Mouse (Mus musculus) skeletal muscle tissue, adult 2 months (tissue): ENCODE measurements around the gene Ccdc18.
A peak's percentile ranks its signal among the peaks of the same experiment; 100 is the strongest.
"Not testable (repeated sequence)": the region's sequence is repeated elsewhere in the genome, so short reads cannot be mapped to it uniquely, and the experiment has no call there.

ENCODE experiments used
- DNase-seq: peaks from one replicate; pipeline ENCODE4 v3.0.0-alpha.2; 2012; ENCODE audit warnings: low read depth, low spot score

Ccdc18 gene

DNA sequence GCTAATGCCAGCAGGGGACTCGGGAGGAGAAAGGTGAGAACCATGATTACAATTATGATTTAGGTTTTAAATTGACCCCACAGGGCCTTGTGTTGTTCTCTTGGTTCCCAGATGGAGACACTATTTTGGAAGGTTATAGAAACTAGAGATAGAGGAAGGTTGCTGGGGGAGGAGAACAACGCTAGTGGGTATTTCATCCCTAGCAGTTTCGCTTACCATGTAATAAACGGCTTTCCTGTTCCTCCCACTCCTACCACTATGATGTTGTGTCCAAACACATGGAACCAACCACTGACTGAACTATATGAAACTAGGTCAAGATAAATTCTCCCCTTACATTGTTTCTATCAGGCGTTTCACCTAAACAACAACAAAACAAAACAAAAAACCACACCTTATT is 122.6 kb downstream of the Ccdc18 start:
- DNase-seq: no peak

DNA sequence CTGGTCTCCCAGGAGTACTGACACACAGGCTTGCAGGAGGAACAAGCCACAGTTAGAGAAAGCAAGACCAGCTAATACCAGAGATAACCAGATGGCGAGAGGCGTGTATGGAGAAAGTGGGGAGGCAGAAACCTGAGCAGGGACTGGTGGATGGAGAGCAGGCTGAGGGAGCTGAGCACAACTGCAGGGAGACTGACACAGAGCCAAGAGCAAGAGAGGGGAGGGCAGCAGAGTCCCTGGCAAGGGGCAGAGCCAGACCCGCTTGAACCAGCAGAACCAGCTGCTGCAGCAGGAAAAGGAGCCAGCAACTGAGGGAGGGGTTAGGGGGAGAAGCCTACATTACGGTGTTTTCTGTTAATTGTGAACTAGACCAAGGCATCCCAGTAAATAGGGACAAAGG is 130.0 kb downstream of the Ccdc18 start:
- no peak for DNase-seq

DNA sequence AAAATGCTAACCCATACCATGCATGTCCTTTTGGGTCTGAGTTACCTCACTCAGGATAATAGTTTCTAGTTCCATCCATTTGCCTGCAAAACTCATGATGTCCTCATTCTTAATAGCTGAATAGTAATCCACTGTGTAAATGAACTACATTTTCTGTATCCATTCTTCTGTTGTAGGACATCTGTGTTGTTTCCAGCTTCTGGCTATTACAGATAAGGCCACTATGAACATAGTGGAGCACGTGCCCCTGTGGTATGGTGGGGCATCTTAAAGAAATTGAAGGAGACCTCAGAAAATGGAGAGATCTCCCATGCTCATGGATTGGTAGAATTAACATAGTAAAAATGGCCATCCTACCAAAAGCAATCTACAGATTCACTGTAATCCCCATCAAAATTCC is 131.1 kb downstream of the Ccdc18 start:
- not testable (repeated sequence) for DNase-seq

DNA sequence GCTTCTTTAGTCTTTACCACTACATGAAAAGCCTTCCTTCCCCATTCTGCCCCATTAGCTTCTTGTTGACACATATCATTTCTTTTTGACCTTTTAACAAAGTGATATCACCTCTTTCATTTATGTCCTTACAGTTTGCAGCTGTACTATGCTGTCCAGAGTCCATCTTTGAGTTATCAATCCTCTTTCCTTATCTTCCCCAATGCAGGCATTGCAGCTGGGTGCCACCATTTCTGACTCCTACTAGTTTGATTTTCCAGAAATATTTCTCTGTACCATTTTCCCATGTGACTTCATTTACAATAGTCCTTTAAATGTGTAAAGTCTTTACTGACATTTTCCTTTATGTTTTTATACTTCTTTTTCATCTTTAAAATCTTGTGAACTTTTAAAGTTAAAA is 134.3 kb downstream of the Ccdc18 start:
- DNase-seq: no peak

- DNase-seq: peak; percentile 90
Measured at GRCm38 (mm10) chr5:108268127-108269062, 135.7 kb downstream of the Ccdc18 start, which contains the start of gene Dr1. Dr1 (plus strand) TSS chr5:108268897.

DNA sequence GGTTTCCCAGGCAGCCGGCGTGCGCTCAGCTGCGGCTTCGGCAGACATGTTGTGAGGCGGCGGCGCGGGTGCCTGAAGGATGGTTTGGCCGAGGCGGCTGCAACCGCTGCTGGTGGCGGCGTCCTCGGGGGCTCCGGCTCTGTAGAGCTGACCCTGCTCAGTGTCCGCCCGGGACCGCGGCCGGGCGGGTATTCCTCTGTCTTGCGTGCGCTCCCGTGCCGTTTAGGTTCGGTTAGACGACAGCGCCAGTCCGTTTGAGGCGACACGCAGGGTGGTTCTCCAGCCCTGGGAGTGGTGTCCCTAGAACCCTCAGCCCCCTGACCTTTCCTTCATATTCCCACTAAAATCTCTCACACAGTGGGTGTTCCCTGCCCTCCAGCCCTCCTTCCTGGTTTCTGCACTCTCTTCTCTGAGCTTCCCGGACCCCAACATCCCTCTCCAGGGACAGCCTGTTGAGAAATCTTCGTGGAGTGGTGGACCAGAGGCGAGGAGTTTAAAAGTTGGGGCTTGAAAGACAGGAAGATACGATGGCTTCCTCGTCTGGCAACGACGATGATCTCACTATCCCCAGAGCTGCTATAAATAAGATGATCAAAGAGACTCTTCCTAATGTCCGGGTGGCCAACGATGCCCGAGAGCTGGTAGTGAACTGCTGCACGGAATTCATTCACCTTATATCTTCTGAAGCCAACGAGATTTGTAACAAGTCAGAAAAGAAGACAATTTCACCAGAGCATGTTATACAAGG is 136.6 kb downstream of the Ccdc18 start:
- DNase-seq: no peak

GRCm38 (mm10) chr5:108269811-108270151 is 137.1 kb downstream of the Ccdc18 start:
- DNase-seq: no peak

DNA sequence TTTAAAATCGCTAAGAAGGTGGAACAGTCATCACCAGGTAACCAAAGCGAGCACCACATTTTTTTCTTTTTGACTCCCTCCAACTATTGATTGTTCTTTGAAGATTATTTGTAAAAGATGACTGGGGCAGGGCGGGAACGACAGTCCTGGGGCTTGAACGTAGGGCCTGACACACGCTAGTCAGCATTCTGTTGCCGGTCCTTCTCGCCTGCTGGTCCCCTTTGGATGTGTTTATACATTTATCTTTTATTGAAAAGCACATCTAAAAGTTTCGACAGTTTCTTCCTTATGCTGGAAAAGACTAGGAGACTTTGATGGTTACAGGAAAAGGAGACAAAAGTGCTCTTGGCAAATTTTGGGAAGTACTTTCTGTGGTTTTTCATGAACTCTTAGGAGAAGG is 137.7 kb downstream of the Ccdc18 start:
- DNase-seq: no peak

GRCm38 (mm10) chr5:108271345-108271744 is 138.7 kb downstream of the Ccdc18 start:
- DNase-seq: not testable (repeated sequence)
